Mouse (Mus musculus): ENCODE data around the gene Nfkbil1. TPM values are rescaled to one million over a fixed set of nuclear protein-coding genes. Genes with fewer than 3 reads are reported as not detected.
A peak's percentile ranks its signal among the peaks of the same experiment; 100 is the strongest.

The Nfkbil1 gene
- polyA plus RNA-seq, 1 experiment from 2014 or later = 4.0 TPM

- Histone ChIP-seq H3K4me3 (ENCODE audit: low read depth, low read length) (no peak overlapping the region), H3K4me2 (ENCODE audit: low read depth, low read length) (no peak overlapping the region), H3K27ac (replicated peaks; ENCODE audit: low read depth, low read length) (no peak overlapping the region), H3K27me3 (ENCODE audit: control insufficient read depth, insufficient read depth, low read length) (no peaks in the 10 kb centered on the region), H3K4me1 (ENCODE audit: control insufficient read depth, insufficient read depth, low read length) (no peaks in the 10 kb centered on the region), H3K36me3 (replicated peaks; ENCODE audit: control insufficient read depth, insufficient read depth, low read depth, low read length) (no peaks in the 10 kb centered on the region), H3K9me3 (replicated peaks; ENCODE audit: control insufficient read depth, low read length) (no peaks in the 10 kb centered on the region), H3K9ac (replicated peaks; ENCODE audit: low read length) (no peak overlapping the region)
- ATAC-seq (replicated peaks; ENCODE audit: insufficient number of reproducible peaks, low FRiP score, low TSS enrichment, low read depth) = no peak
- peak; percentile 82 for DNase-seq (ENCODE audit: low spot score)
- WGBS = 27% methylated on average over 3 of the region's 3 CpGs
Measured at GRCm38 (mm10) chr17:35269653-35270347, 34.2 kb upstream of the Nfkbil1 start.

GRCm38 (mm10) chr17:35267399-35268086 is 32.0 kb upstream of the Nfkbil1 start:
- WGBS = 82% methylated on average over 1 of the region's 1 CpGs
- Histone ChIP-seq H3K4me3 (ENCODE audit: low read depth, low read length) (no peak overlapping the region), H3K4me1 (ENCODE audit: control insufficient read depth, insufficient read depth, low read length) (no peaks in the 10 kb centered on the region), H3K9me3 (replicated peaks; ENCODE audit: control insufficient read depth, low read length) (no peaks in the 10 kb centered on the region), H3K36me3 (replicated peaks; ENCODE audit: control insufficient read depth, insufficient read depth, low read depth, low read length) (no peaks in the 10 kb centered on the region), H3K27me3 (ENCODE audit: control insufficient read depth, insufficient read depth, low read length) (peaks cover 14% of the 10 kb centered on the region), H3K4me2 (ENCODE audit: low read depth, low read length) (no peak overlapping the region), H3K27ac (replicated peaks; ENCODE audit: low read depth, low read length) (no peak overlapping the region), H3K9ac (replicated peaks; ENCODE audit: low read length) (no peak overlapping the region)
- no peak for ATAC-seq (replicated peaks; ENCODE audit: insufficient number of reproducible peaks, low FRiP score, low TSS enrichment, low read depth)
- no peak for DNase-seq (ENCODE audit: low spot score)

DNA sequence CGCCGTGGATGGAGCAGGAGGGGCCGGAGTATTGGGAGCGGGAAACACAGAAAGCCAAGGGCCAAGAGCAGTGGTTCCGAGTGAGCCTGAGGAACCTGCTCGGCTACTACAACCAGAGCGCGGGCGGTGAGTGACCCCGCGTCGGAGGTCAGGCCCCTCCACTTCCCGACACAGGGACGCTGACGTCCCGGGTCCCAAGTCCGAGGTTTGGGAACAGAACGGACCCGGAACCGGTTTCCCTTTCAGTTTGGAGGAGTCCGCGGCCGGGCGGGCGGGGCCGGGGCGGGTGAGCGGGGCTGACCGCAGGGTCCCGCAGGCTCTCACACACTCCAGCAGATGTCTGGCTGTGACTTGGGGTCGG is 27.9 kb upstream of the Nfkbil1 start:
- Histone ChIP-seq H3K9ac (replicated peaks; ENCODE audit: low read length) (peak overlapping the region; percentile 52), H3K27ac (replicated peaks; ENCODE audit: low read depth, low read length) (no peak overlapping the region), H3K9me3 (replicated peaks; ENCODE audit: control insufficient read depth, low read length) (no peaks in the 10 kb centered on the region), H3K4me1 (ENCODE audit: control insufficient read depth, insufficient read depth, low read length) (no peaks in the 10 kb centered on the region), H3K36me3 (replicated peaks; ENCODE audit: control insufficient read depth, insufficient read depth, low read depth, low read length) (no peaks in the 10 kb centered on the region), H3K27me3 (ENCODE audit: control insufficient read depth, insufficient read depth, low read length) (peaks cover 19% of the 10 kb centered on the region), H3K4me3 (ENCODE audit: low read depth, low read length) (peak overlapping the region; percentile 54), H3K4me2 (ENCODE audit: low read depth, low read length) (peak overlapping the region; percentile 95)
- no peak for DNase-seq (ENCODE audit: low spot score)
- 2% methylated on average over 29 of the region's 31 CpGs for WGBS
- 0 out of 2 replicates have a peak, but pooled peaks have one; percentile 49 for ATAC-seq (replicated peaks; ENCODE audit: insufficient number of reproducible peaks, low FRiP score, low TSS enrichment, low read depth)

DNA sequence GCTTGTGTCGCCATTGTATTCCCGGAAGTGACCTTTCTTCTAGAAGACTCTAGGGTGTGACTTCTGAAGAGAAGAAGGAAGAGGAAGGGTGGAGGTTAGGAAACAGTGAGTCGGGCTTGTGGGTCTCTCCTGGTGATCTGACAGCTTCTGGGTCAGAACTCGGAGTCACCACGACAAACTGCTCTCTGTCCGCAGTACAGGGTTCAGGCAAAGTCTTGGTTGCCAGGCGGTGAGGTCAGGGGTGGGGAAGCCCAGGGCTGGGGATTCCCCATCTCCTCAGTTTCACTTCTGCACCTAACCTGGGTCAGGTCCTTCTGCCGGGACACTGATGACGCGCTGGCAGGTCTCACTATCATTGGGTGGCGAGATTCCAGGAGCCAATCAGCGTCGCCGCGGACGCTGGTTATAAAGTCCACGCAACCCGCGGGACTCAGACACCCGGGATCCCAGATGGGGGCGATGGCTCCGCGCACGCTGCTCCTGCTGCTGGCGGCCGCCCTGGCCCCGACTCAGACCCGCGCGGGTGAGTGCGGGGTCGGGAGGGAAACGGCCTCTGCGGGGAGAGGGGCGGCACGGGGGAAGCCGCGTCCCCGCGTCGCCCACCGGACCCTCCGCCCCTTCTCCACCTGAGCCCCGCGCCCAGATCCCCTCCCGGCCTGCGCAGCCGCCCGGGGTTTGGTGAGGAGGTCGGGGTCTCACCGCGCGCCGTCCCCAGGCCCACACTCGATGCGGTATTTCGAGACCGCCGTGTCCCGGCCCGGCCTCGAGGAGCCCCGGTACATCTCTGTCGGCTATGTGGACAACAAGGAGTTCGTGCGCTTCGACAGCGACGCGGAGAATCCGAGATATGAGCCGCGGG is 27.3 kb upstream of the Nfkbil1 start, which contains the start of gene H2-D1:
Gene H2-D1 (plus strand): TSS at position 67 of the 859 bp plus-strand sequence.
- peak within 1 kb of the TSS; percentile 95 for H3K4me2 ChIP-seq (ENCODE audit: low read depth, low read length)
- H3K27me3 ChIP-seq (ENCODE audit: control insufficient read depth, insufficient read depth, low read length) = peaks cover 19% of the 10 kb centered on the region
- ATAC-seq (replicated peaks; ENCODE audit: insufficient number of reproducible peaks, low FRiP score, low TSS enrichment, low read depth) (peak; percentile 83), DNase-seq (ENCODE audit: low spot score) (peak; percentile 86)
- H3K9ac ChIP-seq (replicated peaks; ENCODE audit: low read length) = peak within 1 kb of the TSS; percentile 52
- no peaks in the 10 kb centered on the region for H3K36me3 ChIP-seq (replicated peaks; ENCODE audit: control insufficient read depth, insufficient read depth, low read depth, low read length)
- 2% methylated on average over 72 of the region's 73 CpGs for WGBS
- no peaks in the 10 kb centered on the region for H3K9me3 ChIP-seq (replicated peaks; ENCODE audit: control insufficient read depth, low read length)
- H3K4me3 ChIP-seq (ENCODE audit: low read depth, low read length) = peak within 1 kb of the TSS; percentile 54
- no peaks in the 10 kb centered on the region for H3K4me1 ChIP-seq (ENCODE audit: control insufficient read depth, insufficient read depth, low read length)
- H3K27ac ChIP-seq (replicated peaks; ENCODE audit: low read depth, low read length) = no peak within 1 kb of the TSS

DNA sequence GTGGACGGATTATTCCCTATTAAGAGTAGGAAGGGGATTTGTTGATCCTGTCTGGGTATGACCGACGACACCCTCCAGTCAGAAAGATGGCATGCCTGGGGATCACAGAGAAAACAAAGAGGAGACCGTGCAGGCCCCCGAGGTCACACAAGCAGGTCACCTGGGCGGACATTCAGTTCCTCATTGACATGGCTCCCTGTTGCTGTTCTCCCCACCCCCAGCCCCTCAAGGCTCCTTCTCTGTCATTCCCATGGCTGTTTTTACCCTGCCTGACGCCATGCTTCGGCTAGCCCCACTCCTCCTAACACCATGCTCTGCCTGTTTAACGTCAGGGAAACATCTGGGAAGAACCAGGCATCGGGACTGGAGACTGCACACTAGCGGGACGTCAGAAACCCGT is 26.1 kb upstream of the Nfkbil1 start:
- DNase-seq (ENCODE audit: low spot score) (no peak), ATAC-seq (replicated peaks; ENCODE audit: insufficient number of reproducible peaks, low FRiP score, low TSS enrichment, low read depth) (no peak)
- Histone ChIP-seq H3K9me3 (replicated peaks; ENCODE audit: control insufficient read depth, low read length) (no peaks in the 10 kb centered on the region), H3K27ac (replicated peaks; ENCODE audit: low read depth, low read length) (no peak overlapping the region), H3K4me3 (ENCODE audit: low read depth, low read length) (no peak overlapping the region), H3K4me1 (ENCODE audit: control insufficient read depth, insufficient read depth, low read length) (no peaks in the 10 kb centered on the region), H3K27me3 (ENCODE audit: control insufficient read depth, insufficient read depth, low read length) (peaks cover 19% of the 10 kb centered on the region), H3K9ac (replicated peaks; ENCODE audit: low read length) (no peak overlapping the region), H3K36me3 (replicated peaks; ENCODE audit: control insufficient read depth, insufficient read depth, low read depth, low read length) (no peaks in the 10 kb centered on the region), H3K4me2 (ENCODE audit: low read depth, low read length) (no peak overlapping the region)
- 66% methylated on average over 13 of the region's 13 CpGs for WGBS

GRCm38 (mm10) chr17:35259621-35260020 is 24.0 kb upstream of the Nfkbil1 start:
- WGBS = 82% methylated on average over 4 of the region's 4 CpGs
- H3K27me3 ChIP-seq (ENCODE audit: control insufficient read depth, insufficient read depth, low read length) = peaks cover 19% of the 10 kb centered on the region

DNA sequence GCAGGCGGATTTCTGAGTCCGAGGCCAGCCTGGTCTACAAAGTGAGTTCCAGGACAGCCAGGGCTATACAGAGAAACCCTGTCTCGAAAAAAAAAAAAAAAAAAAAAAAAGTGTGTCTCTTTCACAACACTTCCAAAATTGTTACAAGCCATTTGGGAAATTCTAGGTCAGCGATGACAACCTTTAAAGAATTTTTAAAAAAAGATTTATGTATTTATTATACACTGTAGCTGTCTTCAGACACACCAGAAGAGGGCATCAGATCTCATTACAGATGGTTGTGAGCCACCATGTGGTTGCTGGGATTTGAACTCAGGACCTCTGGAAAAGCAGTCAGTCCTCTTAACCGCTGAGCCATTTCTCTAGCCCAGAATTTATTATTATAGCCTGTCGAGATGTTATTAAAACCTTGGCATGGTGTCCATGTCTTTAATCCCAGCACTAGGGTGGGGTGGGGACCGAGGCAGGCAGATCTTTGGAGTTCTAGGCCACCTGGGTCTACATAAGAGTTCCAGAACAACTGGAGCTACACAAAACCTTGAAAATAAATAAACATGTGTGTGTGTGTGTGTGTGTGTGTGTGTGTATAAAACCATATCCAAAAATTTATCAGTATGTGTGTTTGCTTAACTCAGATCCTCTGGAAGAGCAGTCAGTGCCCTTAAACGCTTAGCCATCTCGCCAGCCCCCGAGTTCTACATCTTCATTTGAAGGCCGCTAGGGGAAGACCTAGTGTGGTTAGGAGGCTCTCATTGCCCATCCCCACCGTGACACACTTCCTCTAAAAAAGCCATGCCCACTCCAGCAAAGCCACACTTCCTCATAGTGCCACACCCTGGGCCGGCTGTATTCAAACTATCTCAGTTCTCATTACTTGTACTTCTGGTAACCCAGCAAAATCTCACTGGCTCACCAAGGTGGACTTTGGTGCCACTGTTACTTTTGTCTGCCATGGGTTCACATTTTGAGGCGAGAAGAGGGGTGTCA is 23.2 kb upstream of the Nfkbil1 start:
- Histone ChIP-seq H3K27me3 (ENCODE audit: control insufficient read depth, insufficient read depth, low read length) (peaks cover 14% of the 10 kb centered on the region), H3K4me1 (ENCODE audit: control insufficient read depth, insufficient read depth, low read length) (no peaks in the 10 kb centered on the region), H3K27ac (replicated peaks; ENCODE audit: low read depth, low read length) (no peak overlapping the region), H3K9me3 (replicated peaks; ENCODE audit: control insufficient read depth, low read length) (no peaks in the 10 kb centered on the region), H3K4me2 (ENCODE audit: low read depth, low read length) (no peak overlapping the region), H3K36me3 (replicated peaks; ENCODE audit: control insufficient read depth, insufficient read depth, low read depth, low read length) (peaks cover 3% of the 10 kb centered on the region), H3K4me3 (ENCODE audit: low read depth, low read length) (no peak overlapping the region), H3K9ac (replicated peaks; ENCODE audit: low read length) (no peak overlapping the region)
- ATAC-seq (replicated peaks; ENCODE audit: insufficient number of reproducible peaks, low FRiP score, low TSS enrichment, low read depth) (no peak), DNase-seq (ENCODE audit: low spot score) (no peak)
- 62% methylated on average over 13 of the region's 14 CpGs for WGBS

More at GRCm38 (mm10) chr17:35259621-35260020, 24.0 kb upstream of the Nfkbil1 start:
- Histone ChIP-seq H3K4me2 (ENCODE audit: low read depth, low read length) (no peak overlapping the region), H3K36me3 (replicated peaks; ENCODE audit: control insufficient read depth, insufficient read depth, low read depth, low read length) (no peaks in the 10 kb centered on the region), H3K9ac (replicated peaks; ENCODE audit: low read length) (no peak overlapping the region), H3K4me3 (ENCODE audit: low read depth, low read length) (no peak overlapping the region), H3K27ac (replicated peaks; ENCODE audit: low read depth, low read length) (no peak overlapping the region), H3K9me3 (replicated peaks; ENCODE audit: control insufficient read depth, low read length) (no peaks in the 10 kb centered on the region), H3K4me1 (ENCODE audit: control insufficient read depth, insufficient read depth, low read length) (no peaks in the 10 kb centered on the region)
- DNase-seq (ENCODE audit: low spot score) = no peak
- no peak for ATAC-seq (replicated peaks; ENCODE audit: insufficient number of reproducible peaks, low FRiP score, low TSS enrichment, low read depth)

All from embryonic facial prominence, embryonic 11.5 days (tissue).